Mouse (Mus musculus) heart, embryonic 13.5 days (tissue): ENCODE data around the gene Fam241b. TPM values are rescaled to one million over a fixed set of nuclear protein-coding genes. Genes with fewer than 3 reads are reported as not detected.
A peak's percentile ranks its signal among the peaks of the same experiment; 100 is the strongest.

Source experiments
- ATAC-seq: fragments of 200-750 bp; cut with Nextera tagmentation; 2 replicates; pipeline ENCODE4 v1.8.0; 2017; ENCODE audit warnings: moderate TSS enrichment; ENCODE audit not compliant: insufficient number of reproducible peaks, low FRiP score, low TSS enrichment; ENCODE audit errors: extremely low read depth
- H3K27ac ChIP-seq: fragments of 300-500 bp; sonication (generic); replicated peaks from 2 replicates; pipeline ENCODE4 v1.5.1; 2015; ENCODE audit warnings: moderate library complexity, mild to moderate bottlenecking, inconsistent platforms
- H3K27me3 ChIP-seq: fragments of 300-500 bp; sonication (generic); replicated peaks from 2 replicates; pipeline ENCODE4 v1.6.1; 2015; ENCODE audit warnings: mild to moderate bottlenecking, inconsistent platforms
- H3K36me3 ChIP-seq: fragments of 300-500 bp; sonication (generic); 2 replicates; pipeline ENCODE4 v1.6.1; 2015; ENCODE audit warnings: mild to moderate bottlenecking, inconsistent platforms
- H3K4me1 ChIP-seq: fragments of 300-500 bp; sonication (generic); 2 replicates; pipeline ENCODE4 v1.6.1; 2015; ENCODE audit warnings: inconsistent platforms
- H3K4me2 ChIP-seq: fragments of 300-500 bp; sonication (generic); 2 replicates; pipeline ENCODE4 v1.6.1; 2015; ENCODE audit warnings: inconsistent platforms, mild to moderate bottlenecking, moderate library complexity
- H3K4me3 ChIP-seq: fragments of 300-500 bp; sonication (generic); 2 replicates; pipeline ENCODE4 v1.5.1; 2015; ENCODE audit warnings: moderate library complexity, mild to moderate bottlenecking, inconsistent platforms
- H3K9ac ChIP-seq: fragments of 300-500 bp; sonication (generic); 2 replicates; pipeline ENCODE4 v1.6.1; 2015; ENCODE audit warnings: inconsistent platforms, mild to moderate bottlenecking, moderate library complexity
- H3K9me3 ChIP-seq: fragments of 300-500 bp; sonication (generic); 2 replicates; pipeline ENCODE4 v1.6.1; 2016; ENCODE audit warnings: inconsistent platforms
- WGBS: fragments of 180-500 bp; shearing (Covaris S2); methylation state at CpG from one replicate; pipeline ENCODE4 v1.1.7; 2015; ENCODE audit warnings: mixed read lengths; 5-methylcytosine and 5-hydroxymethylcytosine counted together
- polyA plus RNA-seq: library from polyadenylated mRNA; unstranded; fragments of >200 nt; fragmentation: Nextera tagmentation; extraction: Ambion mirVana; gene quantifications from 2 replicates; pipeline ENCODE4 v1.2.1, GENCODE M21; 2015

Fam241b gene
- polyA plus RNA-seq, 1 experiment from 2014 or later: 4.0 TPM

- Histone ChIP-seq H3K4me1 (peaks cover 9% of the 10 kb centered on the region), H3K4me3 (no peak overlapping the region), H3K4me2 (no peak overlapping the region), H3K9ac (no peak overlapping the region), H3K27me3 (peaks cover 83% of the 10 kb centered on the region), H3K9me3 (no peaks in the 10 kb centered on the region), H3K27ac (no peak overlapping the region), H3K36me3 (no peaks in the 10 kb centered on the region)
- no peak for ATAC-seq
- WGBS: 3% methylated on average over 32 of the region's 32 CpGs
Observed at GRCm38 (mm10) chr10:62128316-62128951, 15.3 kb downstream of the Fam241b start.

- 35% methylated on average over 21 of the region's 21 CpGs for WGBS
- H3K9me3 ChIP-seq: no peaks in the 10 kb centered on the region
- H3K9ac ChIP-seq: no peak overlapping the region
- peaks cover 80% of the 10 kb centered on the region for H3K27me3 ChIP-seq
- H3K36me3 ChIP-seq: no peaks in the 10 kb centered on the region
- ATAC-seq: no peak
- no peak overlapping the region for H3K4me2 ChIP-seq
- H3K4me3 ChIP-seq: no peak overlapping the region
- no peak overlapping the region for H3K27ac ChIP-seq
- peaks cover 4% of the 10 kb centered on the region for H3K4me1 ChIP-seq
Observed at GRCm38 (mm10) chr10:62127711-62128231, 15.9 kb downstream of the Fam241b start.

GRCm38 (mm10) chr10:62127137-62127536 lies 16.6 kb downstream of the Fam241b start:
- 39% methylated on average over 6 of the region's 6 CpGs for WGBS
- Histone ChIP-seq H3K9ac (no peak overlapping the region), H3K36me3 (no peaks in the 10 kb centered on the region), H3K9me3 (no peaks in the 10 kb centered on the region), H3K27ac (no peak overlapping the region), H3K4me2 (no peak overlapping the region), H3K4me3 (no peak overlapping the region), H3K4me1 (no peaks in the 10 kb centered on the region; the same call in 1 of the 2 replicates), H3K27me3 (peaks cover 78% of the 10 kb centered on the region)
- ATAC-seq: no peak

- Histone ChIP-seq H3K4me2 (no peak overlapping the region), H3K36me3 (no peaks in the 10 kb centered on the region), H3K9ac (no peak overlapping the region), H3K27ac (no peak overlapping the region), H3K4me1 (peaks cover 7% of the 10 kb centered on the region), H3K4me3 (no peak overlapping the region), H3K27me3 (peaks cover 83% of the 10 kb centered on the region), H3K9me3 (no peaks in the 10 kb centered on the region)
- 67% methylated on average over 9 of the region's 9 CpGs for WGBS
- ATAC-seq: no peak
Observed at GRCm38 (mm10) chr10:62113865-62114647, 29.7 kb downstream of the Fam241b start.

- Histone ChIP-seq H3K4me2 (peak overlapping the region; percentile 96), H3K27ac (no peak overlapping the region), H3K4me1 (peaks cover 7% of the 10 kb centered on the region), H3K27me3 (peaks cover 93% of the 10 kb centered on the region), H3K36me3 (no peaks in the 10 kb centered on the region), H3K4me3 (peak overlapping the region; percentile 72), H3K9ac (peak overlapping the region; percentile 86; the same call in 1 of the 2 replicates), H3K9me3 (no peaks in the 10 kb centered on the region)
- ATAC-seq: no peak
- 30% methylated on average over 6 of the region's 6 CpGs for WGBS
Observed at GRCm38 (mm10) chr10:62111207-62111576, 32.5 kb downstream of the Fam241b start.

GRCm38 (mm10) chr10:62110504-62111206 lies 33.1 kb downstream of the Fam241b start:
- H3K9me3 ChIP-seq: no peaks in the 10 kb centered on the region
- H3K36me3 ChIP-seq: no peaks in the 10 kb centered on the region
- peaks cover 93% of the 10 kb centered on the region for H3K27me3 ChIP-seq
- peak overlapping the region; percentile 72 for H3K4me3 ChIP-seq
- peak overlapping the region; percentile 96 for H3K4me2 ChIP-seq
- peaks cover 7% of the 10 kb centered on the region for H3K4me1 ChIP-seq
- H3K27ac ChIP-seq: no peak overlapping the region
- ATAC-seq: no peak
- H3K9ac ChIP-seq: peak overlapping the region; percentile 86
- WGBS: under 1% methylated on average over 57 of the region's 57 CpGs

- no peak for ATAC-seq
- 58% methylated on average over 9 of the region's 9 CpGs for WGBS
- no peak overlapping the region for H3K4me3 ChIP-seq
Observed at GRCm38 (mm10) chr10:62107048-62107447, 36.7 kb downstream of the Fam241b start.

GRCm38 (mm10) chr10:62104835-62105576 lies 38.7 kb downstream of the Fam241b start:
- 21% methylated on average over 7 of the region's 7 CpGs for WGBS
- Histone ChIP-seq H3K36me3 (no peaks in the 10 kb centered on the region), H3K4me1 (0 out of 2 replicates have a peak, but pooled peaks cover 3% of the 10 kb centered on the region), H3K9ac (no peak overlapping the region), H3K4me2 (no peak overlapping the region), H3K4me3 (no peak overlapping the region), H3K27me3 (peaks cover 87% of the 10 kb centered on the region), H3K9me3 (no peaks in the 10 kb centered on the region), H3K27ac (no peak overlapping the region)
- no peak for ATAC-seq

More at GRCm38 (mm10) chr10:62107048-62107447, 36.7 kb downstream of the Fam241b start:
- no peak overlapping the region for H3K9ac ChIP-seq
- H3K4me2 ChIP-seq: no peak overlapping the region
- H3K27me3 ChIP-seq: peaks cover 86% of the 10 kb centered on the region
- no peaks in the 10 kb centered on the region for H3K9me3 ChIP-seq
- peaks cover 7% of the 10 kb centered on the region for H3K4me1 ChIP-seq
- H3K36me3 ChIP-seq: no peaks in the 10 kb centered on the region
- H3K27ac ChIP-seq: no peak overlapping the region

GRCm38 (mm10) chr10:62101504-62102439 lies 41.9 kb downstream of the Fam241b start:
- peaks cover 71% of the 10 kb centered on the region for H3K27me3 ChIP-seq
- no peak for ATAC-seq
- H3K9ac ChIP-seq: no peak overlapping the region

More at GRCm38 (mm10) chr10:62101504-62102439, 41.9 kb downstream of the Fam241b start:
- 0 out of 2 replicates have a peak, but pooled peaks cover 3% of the 10 kb centered on the region for H3K4me1 ChIP-seq
- no peaks in the 10 kb centered on the region for H3K9me3 ChIP-seq
- H3K4me2 ChIP-seq: no peak overlapping the region; the same call in 1 of the 2 replicates
- no peak overlapping the region for H3K4me3 ChIP-seq
- no peaks in the 10 kb centered on the region for H3K36me3 ChIP-seq
- WGBS: 17% methylated on average over 7 of the region's 7 CpGs
- H3K27ac ChIP-seq: no peak overlapping the region
